Mouse (Mus musculus) testis, adult 2 months (tissue): Measurements from ENCODE around the gene Rps27l. TPM values are rescaled to one million over a fixed set of nuclear protein-coding genes. Genes with fewer than 3 reads are reported as not detected.

Source experiments
- H3K27ac ChIP-seq: fragments of 200-500 bp; 2 replicates; pipeline ENCODE4 v1.5.1; 2012; ENCODE audit warnings: low read depth, low read length; ENCODE audit not compliant: control insufficient read depth, insufficient read depth
- H3K27me3 ChIP-seq: fragments of 200-500 bp; 2 replicates; pipeline ENCODE4 v1.6.1; 2012; ENCODE audit warnings: mild to moderate bottlenecking, low read length, moderate library complexity; ENCODE audit not compliant: control insufficient read depth, insufficient read depth
- H3K36me3 ChIP-seq: fragments of 200-500 bp; 2 replicates; pipeline ENCODE4 v1.6.1; 2012; ENCODE audit warnings: mild to moderate bottlenecking, low read length; ENCODE audit not compliant: control insufficient read depth, insufficient read depth
- H3K4me1 ChIP-seq: fragments of 200-500 bp; 2 replicates; pipeline ENCODE4 v1.6.1; 2012; ENCODE audit warnings: low read length; ENCODE audit not compliant: control insufficient read depth, insufficient read depth
- H3K4me3 ChIP-seq: fragments of 200-500 bp; 2 replicates; pipeline ENCODE4 v1.5.1; 2012; ENCODE audit warnings: low read depth, mild to moderate bottlenecking, low read length, moderate library complexity, mixed read lengths; ENCODE audit not compliant: control insufficient read depth
- CTCF ChIP-seq: fragments of 200-500 bp; IDR thresholded peaks from 2 replicates; pipeline ENCODE4 v1.5.1; 2012; ENCODE audit warnings: low read depth, mild to moderate bottlenecking, inconsistent platforms, low read length, moderate library complexity; ENCODE audit not compliant: control insufficient read depth, insufficient read depth, insufficient replicate concordance
- POLR2A ChIP-seq: fragments of 200-500 bp; IDR thresholded peaks from 2 replicates; pipeline ENCODE4 v1.6.1; 2012; ENCODE audit warnings: low read depth, mild to moderate bottlenecking, inconsistent platforms, low read length, moderate library complexity; ENCODE audit not compliant: control insufficient read depth
- polyA plus RNA-seq: library from polyadenylated mRNA; depleted of rRNA; stranded (reverse); fragments of >200 nt; gene quantifications from 2 replicates; pipeline ENCODE4 v1.2.3, GENCODE M21; 2012

Rps27l gene
- polyA plus RNA-seq, 1 experiment = 75.7 TPM

DNA sequence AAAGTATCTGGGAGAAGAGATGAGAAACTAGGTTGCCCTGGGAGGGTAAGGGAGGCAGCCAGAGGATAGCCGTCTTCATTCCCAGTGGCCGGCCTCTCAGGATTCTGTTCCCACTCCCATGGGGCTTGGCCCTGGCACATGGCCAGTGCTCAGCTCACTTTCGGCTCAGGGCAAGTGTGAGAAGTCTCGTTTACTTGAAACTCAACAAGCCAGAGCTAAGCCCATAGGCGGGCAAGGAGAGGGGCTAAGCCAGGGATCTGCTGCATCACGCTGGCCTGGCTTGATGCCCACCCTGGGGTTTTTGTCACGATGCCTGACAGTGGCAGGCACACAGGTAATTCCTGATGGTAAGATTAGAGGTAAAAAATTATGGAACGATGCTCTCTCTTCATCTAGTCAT lies 8.4 kb upstream of the Rps27l start:
- Histone ChIP-seq H3K36me3 (no peaks in the 10 kb centered on the region), H3K4me1 (no peaks in the 10 kb centered on the region), H3K27me3 (no peaks in the 10 kb centered on the region), H3K4me3 (no peak overlapping the region), H3K27ac (no peak overlapping the region)
- TF ChIP-seq POLR2A = no peak

- Histone ChIP-seq H3K4me1 (no peaks in the 10 kb centered on the region), H3K4me3 (no peak overlapping the region), H3K27me3 (no peaks in the 10 kb centered on the region), H3K36me3 (no peaks in the 10 kb centered on the region), H3K27ac (no peak overlapping the region)
- TF ChIP-seq POLR2A (no peak), CTCF (no peak)
These were observed 7.0 kb upstream of the Rps27l start for GRCm38 (mm10) chr9:66938836-66939235.

GRCm38 (mm10) chr9:66945161-66945560 lies 725 bp upstream of the Rps27l start:
- H3K27ac ChIP-seq = peak overlapping the region; percentile 96
- H3K27me3 ChIP-seq = no peaks in the 10 kb centered on the region
- peak overlapping the region; percentile 99 for H3K4me3 ChIP-seq
- TF ChIP-seq POLR2A (no peak), CTCF (no peak)
- peaks cover 2% of the 10 kb centered on the region for H3K4me1 ChIP-seq
- 0 out of 2 replicates have a peak, but pooled peaks cover 1% of the 10 kb centered on the region for H3K36me3 ChIP-seq

GRCm38 (mm10) chr9:66948536-66948935 lies 2.6 kb downstream of the Rps27l start:
- TF ChIP-seq POLR2A (no peak), CTCF (no peak)
- peaks cover 2% of the 10 kb centered on the region for H3K4me1 ChIP-seq
- no peaks in the 10 kb centered on the region for H3K27me3 ChIP-seq
- H3K36me3 ChIP-seq = 0 out of 2 replicates have a peak, but pooled peaks cover 1% of the 10 kb centered on the region
- H3K4me3 ChIP-seq = no peak overlapping the region
- no peak overlapping the region for H3K27ac ChIP-seq

- H3K4me1 ChIP-seq = no peaks in the 10 kb centered on the region
- no peaks in the 10 kb centered on the region for H3K27me3 ChIP-seq
- H3K36me3 ChIP-seq = 0 out of 2 replicates have a peak, but pooled peaks cover 1% of the 10 kb centered on the region
These were observed 6.4 kb downstream of the Rps27l start for GRCm38 (mm10) chr9:66952321-66952720.

DNA sequence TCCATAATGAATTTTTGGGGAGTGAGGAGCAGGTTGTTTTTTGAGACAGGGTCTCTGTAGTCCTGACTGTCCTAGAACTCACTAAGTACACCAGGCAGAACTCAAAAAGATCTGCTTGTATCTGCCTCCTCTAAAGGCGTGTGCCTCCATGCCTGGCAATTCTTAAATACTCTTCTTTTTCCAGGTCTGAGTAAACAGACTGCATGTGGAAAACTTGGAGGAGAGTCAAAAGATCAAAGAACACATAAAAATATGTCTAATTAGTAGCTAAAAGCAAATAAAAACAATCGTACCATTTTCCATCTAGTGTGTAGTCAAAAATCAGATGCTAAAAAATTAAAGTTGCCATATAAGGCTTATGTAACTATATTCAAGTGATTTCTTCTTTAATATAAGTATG lies 7.0 kb downstream of the Rps27l start:
- no peaks in the 10 kb centered on the region for H3K4me1 ChIP-seq
- no peak overlapping the region for H3K4me3 ChIP-seq
- H3K27me3 ChIP-seq = no peaks in the 10 kb centered on the region
- H3K36me3 ChIP-seq = 0 out of 2 replicates have a peak, but pooled peaks cover 1% of the 10 kb centered on the region
- TF ChIP-seq POLR2A (no peak), CTCF (no peak)
- no peak overlapping the region for H3K27ac ChIP-seq

More at GRCm38 (mm10) chr9:66952321-66952720, 6.4 kb downstream of the Rps27l start:
- TF ChIP-seq CTCF = no peak
- TF ChIP-seq POLR2A = no peak
- Histone ChIP-seq H3K27ac (no peak overlapping the region), H3K4me3 (no peak overlapping the region)

DNA sequence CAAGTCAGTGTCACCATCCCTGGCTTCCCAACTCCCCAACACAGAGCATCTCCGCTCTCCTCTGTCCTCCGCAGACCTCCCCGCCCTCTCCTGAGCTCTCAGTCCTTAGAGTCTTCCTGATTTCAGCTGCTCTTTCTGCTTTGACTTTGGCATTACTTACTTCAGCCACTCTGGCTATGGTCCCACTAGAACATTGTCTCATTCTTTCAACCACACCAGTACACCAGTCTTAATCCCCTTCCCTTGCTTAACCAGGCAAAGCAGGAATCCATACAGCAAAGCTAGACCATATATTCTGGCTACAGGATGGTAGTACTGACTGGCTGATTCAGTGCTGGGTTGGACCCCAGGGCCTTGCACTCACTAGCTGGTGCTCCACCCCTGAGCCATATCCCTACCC lies 11.6 kb downstream of the Rps27l start:
- H3K27ac ChIP-seq = no peak overlapping the region
- H3K4me1 ChIP-seq = no peaks in the 10 kb centered on the region
- no peak overlapping the region for H3K4me3 ChIP-seq
- H3K27me3 ChIP-seq = no peaks in the 10 kb centered on the region
- TF ChIP-seq POLR2A (no peak), CTCF (no peak)
- H3K36me3 ChIP-seq = no peaks in the 10 kb centered on the region

DNA sequence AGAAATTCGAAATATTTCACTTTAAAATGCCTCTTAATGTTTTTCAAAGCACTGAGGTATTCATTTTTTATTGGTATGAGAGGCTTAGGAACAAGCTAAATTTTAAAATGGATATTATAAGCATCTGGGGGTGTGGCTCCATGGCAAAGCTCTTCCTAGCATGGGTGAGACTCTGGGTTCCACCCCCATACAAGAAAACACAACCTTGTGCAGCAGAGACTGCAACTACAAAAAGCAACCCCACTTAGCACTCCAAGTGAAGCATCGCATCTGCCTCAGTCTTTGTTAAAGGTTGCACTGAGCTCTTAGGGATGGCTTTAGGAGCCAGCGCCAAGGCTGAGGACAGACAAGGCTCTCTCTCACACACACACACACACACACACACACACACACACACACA lies 15.6 kb downstream of the Rps27l start:
- no peaks in the 10 kb centered on the region for H3K4me1 ChIP-seq
- no peaks in the 10 kb centered on the region for H3K27me3 ChIP-seq
- TF ChIP-seq POLR2A (no peak), CTCF (no peak)
- no peaks in the 10 kb centered on the region for H3K36me3 ChIP-seq
- H3K27ac ChIP-seq = no peak overlapping the region
- H3K4me3 ChIP-seq = no peak overlapping the region
